Mouse (Mus musculus) lung, postnatal 4 days (tissue): Measurements from ENCODE around the gene Patj.
A peak's percentile ranks its signal among the peaks of the same experiment; 100 is the strongest.

Experiments
- DNase-seq, 2 experiments: peaks; one replicate each; pipeline ENCODE4 v3.0.0; 2021

The Patj gene

DNA sequence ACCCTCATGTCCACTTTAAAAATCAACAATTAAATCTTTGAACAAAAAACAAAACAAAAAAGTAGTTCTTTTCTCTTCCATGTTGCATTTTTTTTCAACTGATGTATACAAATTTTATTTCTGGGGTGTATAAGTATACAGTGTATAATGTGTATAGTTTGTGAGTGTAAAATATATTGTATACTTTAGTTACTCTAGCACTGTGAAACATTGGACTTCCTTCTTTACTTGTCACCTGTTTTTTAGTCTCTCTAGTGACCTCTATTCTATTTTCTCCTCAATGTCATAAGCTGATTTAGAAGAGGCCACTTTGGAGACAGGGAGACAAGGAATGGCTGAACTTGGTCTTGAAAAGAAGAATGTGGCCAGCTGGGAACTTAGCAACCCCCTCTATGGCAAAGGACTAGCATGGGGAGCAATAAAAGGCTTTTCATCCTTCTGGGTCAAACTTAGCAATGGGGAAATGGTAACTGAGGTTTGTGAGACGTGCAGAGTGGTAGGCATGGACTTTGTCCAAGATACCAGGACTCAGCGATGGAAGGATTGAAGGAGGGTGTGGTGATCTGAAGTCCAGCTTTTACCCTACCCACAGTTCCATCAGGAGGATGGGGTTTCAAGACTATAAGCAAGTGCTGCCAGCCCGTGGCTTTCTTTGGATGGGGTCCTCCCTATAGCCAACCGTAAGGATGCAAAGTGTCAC is 54.1 kb downstream of the Patj start:
- no peak for DNase-seq

- no peak for DNase-seq
These were observed 54.7 kb downstream of the Patj start for GRCm38 (mm10) chr4:98450308-98450707.

- no peak for DNase-seq
These were observed 55.2 kb downstream of the Patj start for GRCm38 (mm10) chr4:98450829-98451228.

- DNase-seq: no peak
These were observed 55.7 kb downstream of the Patj start for GRCm38 (mm10) chr4:98451259-98451658.

DNA sequence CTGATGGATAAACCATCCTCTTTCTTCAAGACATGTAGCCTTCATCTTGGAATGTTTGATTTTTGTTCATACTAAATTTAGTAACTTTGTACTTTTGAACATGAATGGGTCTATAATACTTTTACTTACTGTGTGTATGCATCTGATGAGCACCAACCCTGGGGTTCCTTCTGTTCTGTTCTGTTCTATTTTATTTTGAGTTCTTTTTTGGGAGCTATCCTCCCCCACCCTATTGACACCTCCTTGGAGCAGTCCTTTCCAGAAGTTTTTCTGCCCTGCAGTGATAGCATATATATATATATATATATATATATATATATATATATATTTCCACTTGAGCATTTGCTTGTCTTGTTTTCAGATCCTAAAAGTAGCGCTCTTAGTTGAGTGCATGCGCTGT is 57.1 kb downstream of the Patj start:
- no peak for DNase-seq

GRCm38 (mm10) chr4:98453231-98453630 is 57.6 kb downstream of the Patj start:
- no peak for DNase-seq

- DNase-seq: no peak
These were observed 59.8 kb downstream of the Patj start for GRCm38 (mm10) chr4:98455352-98455751.

GRCm38 (mm10) chr4:98455910-98456309 is 60.3 kb downstream of the Patj start:
- DNase-seq: no peak

GRCm38 (mm10) chr4:98461804-98462341 is 66.3 kb downstream of the Patj start:
- DNase-seq: no peak

DNA sequence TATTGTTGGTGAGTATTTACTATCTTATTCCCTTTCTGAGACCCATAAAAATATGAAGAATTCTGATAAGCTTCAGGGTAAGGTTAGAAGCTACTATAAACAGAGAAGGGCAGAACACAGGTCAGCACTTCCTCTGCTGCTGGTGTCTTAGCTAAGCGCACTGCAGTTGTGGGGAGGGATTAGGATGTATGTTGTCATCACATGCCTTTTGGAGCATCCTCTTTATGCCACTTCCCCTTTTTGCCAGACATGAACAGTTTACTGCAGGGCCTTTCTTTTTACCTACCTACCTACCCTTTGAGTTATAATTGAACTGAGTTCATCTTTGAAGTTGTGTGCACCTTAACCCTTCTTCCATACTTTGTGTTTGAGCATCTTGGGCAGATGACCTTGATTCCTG is 69.9 kb downstream of the Patj start:
- DNase-seq: no peak

DNA sequence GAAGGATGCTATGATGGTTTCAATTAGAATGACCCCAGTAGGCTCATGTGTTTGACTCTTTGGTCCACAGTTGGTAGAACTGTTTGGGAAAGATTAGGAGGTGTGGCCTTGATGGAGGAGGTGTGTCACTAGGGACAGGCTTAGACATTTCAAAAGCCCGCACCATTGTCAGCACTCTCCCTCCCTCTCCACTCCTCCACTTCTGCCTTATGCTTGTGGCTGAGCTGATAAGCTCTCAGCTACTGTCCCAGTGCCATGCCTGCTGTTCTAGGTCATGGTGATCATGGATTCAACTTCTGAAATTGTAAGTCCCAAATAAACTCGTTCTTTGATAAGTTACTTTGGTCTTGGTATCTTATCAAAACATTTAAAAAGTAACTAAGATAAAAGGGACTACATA is 70.3 kb downstream of the Patj start:
- DNase-seq: no peak

DNA sequence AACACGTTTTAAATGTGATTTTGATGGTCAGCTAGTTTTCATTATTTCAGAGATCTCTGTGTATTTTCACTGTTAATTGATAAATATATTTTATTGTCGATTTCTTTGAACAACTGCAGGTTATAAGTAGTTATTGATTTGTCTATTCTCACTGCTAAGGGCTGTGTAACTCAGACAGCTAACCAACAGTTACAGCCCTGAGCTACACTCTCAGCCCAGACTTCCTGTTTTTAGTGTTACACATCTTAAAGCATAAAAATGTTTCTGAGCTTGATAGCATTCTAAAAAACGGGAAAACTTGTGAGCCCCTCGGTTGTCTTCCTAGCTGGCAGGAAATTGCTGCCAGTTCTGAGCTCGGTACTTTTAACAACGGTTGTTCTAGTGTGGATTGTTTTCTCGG is 75.8 kb downstream of the Patj start:
- DNase-seq: no peak

DNA sequence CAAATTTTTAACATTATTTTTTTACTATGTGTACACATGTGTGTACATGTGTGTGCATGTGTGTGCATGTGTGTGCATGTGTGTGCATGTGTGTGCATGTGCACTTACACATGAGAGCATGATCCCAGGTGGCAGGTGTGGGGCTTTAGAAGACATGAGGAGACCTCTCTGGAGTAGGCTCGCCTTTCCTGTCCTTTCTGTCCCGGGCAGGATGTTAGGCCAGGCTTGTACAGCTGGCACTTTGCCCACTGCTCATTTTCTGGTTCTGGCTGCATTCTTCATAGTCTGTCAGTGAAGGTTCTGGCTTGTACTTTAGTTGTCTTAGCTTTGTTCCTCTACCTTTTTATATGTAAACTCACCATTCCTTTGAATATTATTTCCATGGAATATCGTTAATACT is 77.9 kb downstream of the Patj start:
- DNase-seq: no peak

GRCm38 (mm10) chr4:98478005-98478404 is 82.4 kb downstream of the Patj start:
- DNase-seq: no peak

DNA sequence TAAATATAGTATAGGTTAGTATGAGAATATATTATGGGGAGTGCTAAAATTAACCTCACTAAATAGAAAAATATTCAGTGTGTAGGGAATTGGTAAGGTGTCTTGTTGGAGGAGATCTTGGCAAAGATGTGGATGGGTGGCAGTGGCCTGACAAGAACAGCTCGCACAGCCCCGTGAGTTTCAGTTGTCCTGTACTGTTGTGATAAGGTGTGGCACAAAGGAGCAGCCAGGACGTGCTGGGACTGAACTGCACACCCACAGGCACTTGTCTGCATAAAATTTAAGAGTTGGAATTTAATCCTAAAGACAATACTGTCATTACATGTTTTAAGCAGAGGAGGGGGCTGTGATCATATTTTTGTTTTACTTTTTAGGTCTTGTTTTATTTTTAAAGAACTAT is 90.9 kb downstream of the Patj start:
- DNase-seq: no peak

DNA sequence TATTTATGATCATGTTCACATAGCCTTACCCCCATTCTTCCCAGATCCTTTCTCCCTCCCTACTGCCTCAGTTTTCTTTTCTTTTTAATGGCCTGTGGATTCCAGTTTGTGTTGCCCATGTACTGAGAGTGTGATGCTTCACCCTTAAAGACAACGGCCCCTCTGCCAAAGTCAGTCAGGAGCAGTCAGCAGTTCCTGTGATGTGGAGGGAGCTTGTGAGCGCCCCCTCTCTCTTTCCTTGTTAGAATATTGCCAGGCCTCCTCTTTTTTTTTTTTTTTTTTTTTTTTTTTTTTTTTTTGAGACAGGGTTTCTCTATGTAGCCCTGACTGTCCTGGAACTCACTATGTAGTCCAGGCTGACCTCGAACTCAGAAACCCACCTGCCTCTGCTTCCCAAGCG is 91.3 kb downstream of the Patj start:
- no peak for DNase-seq

GRCm38 (mm10) chr4:98489386-98489785 is 93.8 kb downstream of the Patj start:
- no peak for DNase-seq

GRCm38 (mm10) chr4:98498341-98498740 is 102.8 kb downstream of the Patj start:
- no peak for DNase-seq

DNA sequence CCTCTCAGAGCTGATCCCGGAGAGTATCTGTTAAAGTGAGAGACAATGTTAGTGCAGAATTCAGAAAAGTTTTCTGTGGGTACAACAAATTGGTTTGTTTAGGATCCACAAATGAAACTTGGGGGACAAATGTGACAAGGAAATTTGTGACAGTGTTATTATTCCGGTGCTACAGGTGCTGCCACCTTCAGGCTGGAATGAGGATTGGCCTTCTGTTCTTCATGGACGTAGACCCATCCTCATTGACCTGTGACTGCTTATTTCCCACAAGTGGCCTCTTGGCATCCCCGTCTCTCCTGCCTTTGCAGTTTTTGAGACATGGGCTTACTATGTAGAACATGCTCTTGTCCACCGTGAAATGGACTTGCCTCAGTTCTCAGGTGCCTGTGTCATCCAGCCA is 104.6 kb downstream of the Patj start:
- no peak for DNase-seq

GRCm38 (mm10) chr4:98500875-98501274 is 105.3 kb downstream of the Patj start:
- no peak for DNase-seq

- no peak for DNase-seq
These were observed 109.2 kb downstream of the Patj start for GRCm38 (mm10) chr4:98504743-98505142.

- DNase-seq: peak in 1 of 2 experiments; percentile 29
These were observed 113.1 kb downstream of the Patj start for GRCm38 (mm10) chr4:98508471-98509271.

DNA sequence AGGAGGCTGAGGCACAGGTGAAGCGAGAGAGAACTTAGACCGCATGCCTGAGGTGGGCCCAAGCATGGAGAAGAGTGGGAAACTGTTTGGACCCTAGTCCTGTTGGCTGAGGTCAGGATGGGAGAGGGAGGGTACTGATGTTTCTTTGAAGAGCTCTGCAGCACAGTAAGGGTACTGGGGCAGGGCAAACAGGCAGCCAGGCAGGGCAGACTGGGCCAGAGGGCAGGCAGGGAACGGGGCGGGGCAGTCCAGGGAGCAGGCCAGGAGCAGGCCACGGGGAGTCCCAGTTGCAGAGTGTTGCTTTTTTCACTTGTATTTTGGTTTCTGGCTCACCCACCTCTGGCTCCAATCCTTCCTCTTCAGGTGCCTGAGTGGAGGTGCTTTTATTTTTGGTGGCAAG is 114.4 kb downstream of the Patj start:
- no peak for DNase-seq

- peak in 1 of 2 experiments; percentile 24 for DNase-seq
These were observed 115.7 kb downstream of the Patj start for GRCm38 (mm10) chr4:98511296-98511695.
